Mouse (Mus musculus): ENCODE results near the gene Tfeb.

DNA sequence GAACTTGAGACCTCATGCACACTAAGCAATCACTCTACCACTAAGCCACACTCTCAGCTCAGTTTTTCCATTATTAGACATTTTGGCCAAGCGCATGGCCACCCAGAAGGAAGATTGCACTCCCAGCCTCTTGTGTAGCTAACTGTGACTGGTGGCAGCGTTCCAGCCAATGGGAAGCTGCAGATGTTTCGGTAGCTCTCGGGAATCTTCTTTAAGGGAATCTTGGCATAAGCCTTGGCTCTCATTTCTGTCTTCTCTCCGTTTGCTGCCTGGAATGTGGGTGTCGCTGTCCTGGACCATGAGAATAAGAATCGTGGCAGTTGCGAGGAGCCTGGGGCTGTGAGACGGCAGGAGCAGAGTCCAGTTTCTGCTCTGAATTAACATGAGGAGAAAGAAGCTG lies 69.4 kb downstream of the Tfeb start:
- TF ChIP-seq CTCF (IDR thresholded peaks at IDR 0.05; ENCODE audit: low read depth): no peak
- no peak for TF ChIP-seq EP300 (IDR thresholded peaks at IDR 0.05; ENCODE audit: low read depth)

All from liver, postnatal 0 days (tissue).